Mouse (Mus musculus) 416B (cell line): ENCODE results near the gene Tmed10.

Source experiments
- DNase-seq: peaks from one replicate; pipeline ENCODE4 v3.0.0; 2011; ENCODE audit warnings: low read depth

Gene Tmed10

DNA sequence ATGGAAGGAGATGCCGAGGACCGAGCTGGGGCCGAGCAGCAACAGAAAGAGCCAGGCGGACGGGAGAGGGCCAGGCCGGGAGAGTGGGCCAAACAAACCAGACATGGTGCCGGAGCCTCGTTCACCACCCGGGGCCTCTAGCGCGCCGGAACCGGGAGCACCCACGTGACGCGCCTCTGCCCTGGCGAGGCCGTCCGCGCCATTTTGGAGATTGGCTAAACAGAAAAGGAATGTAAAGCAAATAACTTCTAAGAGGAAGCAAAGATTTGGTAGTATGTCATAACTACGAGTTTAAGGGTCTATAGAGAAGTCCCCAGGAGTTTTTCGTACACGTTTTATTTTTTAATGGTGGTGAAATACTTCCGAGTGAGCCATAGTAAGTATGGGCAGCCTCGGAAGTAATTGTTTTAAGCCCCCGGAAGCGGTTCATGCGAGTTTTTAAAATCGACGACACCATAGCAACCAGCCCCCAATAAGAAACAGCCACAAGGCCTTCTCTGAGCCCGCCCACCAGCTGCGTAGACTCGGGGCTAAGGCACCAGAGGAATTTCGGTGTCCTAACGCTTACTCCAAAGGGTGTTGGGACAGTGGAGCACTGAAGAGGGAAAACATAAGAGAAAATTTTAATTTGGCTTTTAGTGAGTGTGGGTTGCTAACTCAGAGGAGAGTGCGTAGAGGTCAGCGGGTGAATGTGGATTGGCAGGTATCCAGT, at the start of gene Tmed10:
TSS of gene Tmed10 (minus strand) at position 287 of the 712 bp plus-strand sequence.
- DNase-seq, result peak; percentile 98

DNA sequence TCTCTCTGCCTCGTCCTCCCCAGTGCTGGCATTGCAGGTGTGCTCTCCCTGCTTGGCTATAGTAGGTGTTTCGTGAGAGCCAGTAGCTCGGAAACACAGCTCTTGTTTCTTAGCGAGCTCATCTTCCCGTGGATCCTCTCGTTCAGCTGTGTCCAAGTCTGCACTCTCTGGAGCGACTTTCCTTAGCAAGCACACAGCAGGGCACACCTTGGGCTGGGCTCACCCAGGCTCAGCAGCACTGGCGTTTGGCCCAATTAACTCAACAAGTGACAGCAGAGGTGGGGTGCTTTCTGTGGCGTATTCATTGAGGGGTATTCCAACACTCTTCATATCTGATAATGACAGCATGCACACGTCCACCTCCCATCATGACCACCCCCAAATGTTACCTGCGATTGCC, 48.6 kb upstream of the Tmed10 start:
- no peak for DNase-seq

DNA sequence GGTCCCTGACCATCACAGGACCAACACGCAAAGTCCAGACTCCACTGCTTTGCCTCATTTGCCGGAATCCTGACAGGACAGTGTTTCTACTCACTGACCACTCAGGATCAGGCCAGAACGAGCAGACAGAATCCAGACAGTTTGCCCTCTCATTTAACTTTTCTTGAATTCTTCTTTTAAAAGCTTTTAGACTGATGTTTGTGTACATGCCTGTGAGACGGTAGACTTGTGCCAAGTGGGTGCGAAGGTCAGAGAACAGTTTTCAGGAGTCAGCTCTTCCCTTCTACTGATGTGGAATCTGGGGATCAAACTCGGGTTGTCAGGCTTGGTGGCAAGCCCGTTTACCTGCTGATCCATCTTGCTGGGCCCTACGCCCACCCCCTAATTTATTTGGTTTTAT, 47.9 kb upstream of the Tmed10 start:
- DNase-seq, result no peak

DNA sequence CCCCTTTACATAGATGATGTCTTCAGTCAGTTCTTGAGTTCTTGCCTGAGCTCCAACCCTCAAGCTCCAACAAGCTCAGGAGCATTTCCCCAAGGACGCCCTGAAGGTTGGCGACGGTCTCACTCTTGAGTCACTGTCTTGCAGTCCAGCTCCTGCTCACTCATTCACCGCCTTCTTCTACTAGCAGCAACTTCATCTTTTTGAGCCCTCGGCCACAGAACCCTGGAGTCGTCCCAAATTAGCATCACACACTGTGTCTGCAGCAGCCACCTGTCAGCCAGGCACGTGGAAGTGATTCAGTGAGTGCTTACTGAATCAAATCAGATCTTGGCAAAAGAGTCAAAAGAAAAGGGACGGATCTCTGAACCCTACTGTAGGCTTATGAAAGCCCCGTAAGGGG, 46.3 kb upstream of the Tmed10 start:
- peak; percentile 21 for DNase-seq

DNA sequence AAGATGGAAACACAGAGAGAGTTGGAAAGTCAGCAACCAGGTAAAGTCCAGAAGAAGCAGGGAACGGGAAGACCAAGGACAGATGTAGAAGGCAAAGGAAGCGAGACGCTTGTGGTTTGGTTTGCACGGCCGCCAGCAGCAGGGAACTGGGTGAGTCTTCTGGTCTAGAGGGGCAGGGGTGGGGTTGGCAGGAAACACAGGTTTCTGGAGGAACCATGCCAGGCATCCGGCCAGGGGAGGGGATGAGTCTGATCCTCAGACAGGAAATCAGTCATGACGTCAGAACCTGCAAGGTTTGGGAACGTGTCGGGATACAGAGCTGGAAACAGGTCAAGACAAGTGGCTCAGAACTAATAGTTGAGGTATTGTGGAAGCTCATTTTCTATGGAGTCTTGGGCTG, 43.2 kb upstream of the Tmed10 start:
- DNase-seq, result peak; percentile 93

DNA sequence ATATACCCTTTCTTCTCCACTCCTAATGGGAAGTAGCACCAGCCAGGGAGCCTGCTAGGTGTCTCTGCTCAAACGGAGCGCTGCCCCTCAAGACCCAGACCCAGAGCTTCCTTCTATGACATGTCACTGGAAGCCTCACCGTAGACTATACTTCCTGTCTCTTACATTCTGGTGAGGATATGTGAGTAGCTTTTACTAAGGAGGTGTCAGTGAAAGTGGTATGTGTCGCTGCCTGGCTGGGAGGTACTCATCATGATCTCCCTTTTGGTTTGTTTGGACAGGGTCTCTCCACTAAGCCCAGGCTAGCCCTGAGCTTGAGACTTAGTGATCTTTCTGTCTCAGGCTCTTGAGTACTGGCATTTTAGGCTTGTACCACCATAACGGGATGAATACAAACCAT, 41.7 kb upstream of the Tmed10 start:
- no peak for DNase-seq

DNA sequence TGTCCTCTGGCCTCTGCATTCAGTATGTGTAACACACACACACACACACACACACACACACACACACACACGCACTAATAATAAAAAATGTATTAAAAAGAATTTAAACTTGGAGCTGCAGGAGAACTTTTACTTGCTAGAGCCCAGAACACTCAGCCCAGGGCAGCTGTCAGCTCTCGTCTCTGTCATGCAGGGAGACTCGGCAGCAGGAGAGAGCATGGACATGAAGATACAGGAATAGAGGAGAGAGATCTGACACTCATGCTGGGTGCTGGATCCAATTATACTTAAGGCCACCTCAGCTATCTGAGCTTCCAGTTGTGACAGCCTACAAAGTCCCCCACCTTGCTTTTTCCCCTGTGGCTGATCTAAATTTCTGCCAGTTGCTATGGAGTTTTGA, 41.2 kb upstream of the Tmed10 start:
- no peak for DNase-seq

DNA sequence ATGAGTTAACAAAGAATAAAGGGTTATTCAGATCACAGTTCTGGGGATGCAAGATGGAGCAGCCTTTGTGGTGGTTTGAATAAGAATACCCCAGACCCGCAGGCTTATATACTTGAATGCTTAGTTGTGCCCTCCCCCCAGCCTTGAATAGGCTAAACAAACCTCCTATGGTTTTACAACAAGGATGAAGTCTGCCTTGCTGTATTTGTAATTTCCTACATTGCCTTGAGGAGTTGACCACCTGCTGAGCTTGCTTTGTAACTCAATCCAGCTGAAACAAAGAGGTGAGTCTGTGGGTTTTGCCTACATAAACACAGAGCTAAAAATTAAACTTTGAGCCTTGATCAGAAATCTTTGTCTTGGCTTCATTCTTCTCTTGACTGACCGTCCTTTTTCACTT, 36.5 kb upstream of the Tmed10 start:
- no peak for DNase-seq

DNA sequence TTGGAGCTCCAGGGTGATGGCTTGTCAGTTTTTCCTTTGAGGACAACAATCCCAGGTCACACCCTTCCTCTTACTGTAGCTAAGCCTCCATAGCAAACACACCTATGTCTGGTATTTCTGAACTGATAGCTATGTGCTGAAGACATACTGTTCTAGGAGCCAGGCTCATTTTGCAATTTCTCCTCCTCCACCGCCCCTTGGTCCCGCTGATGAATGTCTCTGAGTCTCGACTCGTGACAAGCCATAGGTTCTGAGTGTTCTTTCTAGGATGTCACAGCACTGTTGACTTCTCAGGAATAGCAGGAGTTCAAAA, 23.3 kb upstream of the Tmed10 start:
- no peak for DNase-seq

DNA sequence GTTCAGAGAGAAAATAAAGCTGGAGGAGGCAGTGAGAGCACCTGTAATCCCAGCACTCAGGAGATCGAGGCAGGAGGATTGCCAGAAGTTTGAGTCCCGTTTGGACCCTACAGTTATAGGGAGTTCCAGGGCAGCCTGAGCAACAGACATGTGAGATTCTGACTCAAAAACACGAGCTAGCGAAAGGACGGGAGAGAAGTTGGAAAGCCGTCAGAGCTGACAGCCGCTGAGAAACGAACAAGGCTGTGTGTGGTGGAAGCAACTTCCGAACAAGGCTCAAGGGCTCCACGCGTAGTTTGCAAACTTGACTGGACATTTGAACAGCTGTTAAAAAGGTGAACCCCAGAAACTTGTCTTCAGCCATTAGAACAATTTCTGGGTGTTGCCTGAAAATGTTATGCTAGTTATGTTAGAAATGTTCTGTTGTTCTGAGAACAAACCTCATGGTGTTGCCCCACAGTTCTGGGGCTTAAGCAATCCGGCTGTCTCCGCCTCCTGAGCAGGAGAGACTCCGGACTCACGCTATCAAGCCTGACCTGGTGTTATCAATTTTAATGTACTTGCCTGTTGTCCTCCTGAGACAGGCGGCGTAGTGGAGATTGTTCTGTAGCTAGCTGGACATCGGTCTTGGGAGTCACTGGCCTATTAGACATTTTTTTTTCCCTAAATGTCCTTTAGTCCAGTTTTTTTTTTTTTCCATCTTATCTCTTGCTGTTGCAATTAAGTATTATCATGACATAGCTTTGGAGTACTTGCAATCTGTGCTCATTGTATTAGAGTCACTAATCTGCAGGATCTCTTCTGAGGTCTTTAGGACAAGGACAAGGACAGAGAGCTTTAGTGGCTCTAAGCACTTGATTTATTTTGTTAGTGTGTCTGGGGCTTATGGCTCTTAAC, 22.7 kb upstream of the Tmed10 start:
- peak; percentile 56 for DNase-seq

DNA sequence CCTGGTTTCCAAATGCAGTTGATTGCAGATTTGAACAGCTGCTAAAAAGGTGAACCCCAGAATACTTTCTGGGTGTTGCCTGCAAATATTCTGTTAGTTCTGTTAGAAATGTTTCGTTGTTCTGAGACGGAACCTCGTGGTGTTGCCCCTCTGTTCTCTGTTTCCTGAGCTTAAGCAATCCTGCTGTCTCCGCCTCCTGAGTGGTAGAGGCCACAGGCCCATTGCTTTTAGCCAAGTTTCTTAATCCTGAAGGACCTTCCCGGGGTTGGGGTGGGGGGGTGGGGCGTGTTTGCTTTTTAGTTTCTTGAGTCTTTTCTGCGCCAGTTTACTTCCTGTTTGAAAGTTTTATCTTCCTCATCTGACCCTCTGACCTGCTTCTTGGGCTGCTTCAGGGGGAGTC, 19.3 kb upstream of the Tmed10 start:
- DNase-seq, result peak; percentile 89

DNA sequence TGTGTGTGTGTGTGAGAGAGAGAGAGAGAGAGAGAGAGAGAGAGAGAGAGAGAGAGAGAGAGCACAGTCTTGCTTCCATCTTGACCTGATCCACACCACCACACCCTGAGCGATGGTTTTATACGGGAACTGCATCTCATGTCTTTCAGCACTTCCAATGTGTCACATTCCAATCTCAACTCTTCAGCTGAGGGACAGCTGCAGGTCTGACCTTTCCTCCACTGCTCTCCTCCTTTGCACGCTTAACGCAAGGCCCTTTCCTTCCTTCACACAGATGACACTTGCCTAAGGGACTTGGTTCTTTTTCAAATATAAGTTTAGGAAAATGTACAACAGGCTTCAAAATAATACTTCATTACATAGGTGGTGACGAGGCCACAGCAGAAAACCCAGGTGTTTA, 18.9 kb upstream of the Tmed10 start:
- DNase-seq, result no peak

DNA sequence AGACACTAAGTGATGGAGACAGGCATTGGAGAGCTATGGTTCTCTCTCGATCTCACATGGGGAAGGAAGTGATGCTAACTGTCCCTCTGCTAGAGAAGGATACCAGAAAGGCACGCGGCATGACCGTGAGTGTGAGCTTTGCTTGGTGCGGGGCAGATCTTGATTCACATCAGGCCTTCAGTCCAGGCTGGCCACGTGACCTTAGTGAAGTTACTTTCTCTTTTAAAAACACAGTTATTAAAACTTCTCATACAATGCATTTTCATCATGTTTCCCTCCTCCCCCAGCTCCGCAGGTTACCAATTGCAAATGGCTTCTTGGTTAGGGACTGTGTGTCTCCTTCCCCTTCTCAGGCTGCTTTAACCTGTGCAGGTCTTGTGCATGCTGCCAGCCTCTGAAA, 16.5 kb upstream of the Tmed10 start:
- peak; percentile 46 for DNase-seq

DNA sequence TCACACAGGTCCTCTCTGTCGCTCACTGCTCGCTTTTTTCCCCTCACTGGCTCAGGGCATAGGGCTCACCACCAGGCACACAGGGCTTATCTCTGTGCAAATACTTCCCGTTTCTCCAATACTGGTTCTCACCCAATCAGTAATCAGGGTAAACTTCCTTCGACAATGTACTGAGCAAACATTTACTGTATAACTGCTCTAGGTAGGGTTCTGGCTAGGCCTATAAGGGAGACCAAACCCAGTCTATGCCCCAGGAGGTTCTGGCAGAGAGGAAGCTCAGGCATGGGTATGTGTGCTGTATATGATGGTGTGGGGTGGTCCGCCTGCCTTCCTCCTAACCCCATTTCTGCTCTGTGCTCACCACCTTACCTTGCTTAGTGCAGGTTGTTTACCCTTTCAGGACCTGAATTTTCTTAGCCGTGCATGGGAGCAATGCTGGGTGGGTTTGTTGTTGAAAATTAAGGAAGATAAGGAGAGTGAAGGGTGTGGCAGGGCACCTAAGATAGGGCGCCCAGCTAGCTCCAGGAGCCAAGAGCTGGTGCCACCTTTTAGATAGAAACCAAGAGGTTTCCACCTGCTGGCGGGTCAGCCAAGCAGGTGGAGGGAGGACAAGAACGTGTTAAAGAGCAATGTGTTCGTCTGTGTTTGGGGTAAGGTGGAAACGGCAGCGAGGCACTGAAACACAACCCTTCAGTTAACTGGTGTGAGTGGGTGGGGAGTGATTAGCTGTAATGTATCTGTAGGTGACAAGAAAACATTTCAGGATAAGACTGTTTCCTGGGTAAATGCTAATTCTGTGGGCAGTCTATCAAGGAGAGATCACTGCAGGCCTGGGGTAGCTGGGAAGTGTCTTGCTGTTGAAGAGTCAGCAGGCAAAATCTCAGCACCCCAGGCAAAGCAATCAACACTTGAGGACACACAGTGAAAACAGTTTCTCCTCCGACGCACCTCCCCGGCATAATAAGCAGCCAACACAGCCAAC, 14.8 kb upstream of the Tmed10 start:
- DNase-seq, result peak; percentile 90

DNA sequence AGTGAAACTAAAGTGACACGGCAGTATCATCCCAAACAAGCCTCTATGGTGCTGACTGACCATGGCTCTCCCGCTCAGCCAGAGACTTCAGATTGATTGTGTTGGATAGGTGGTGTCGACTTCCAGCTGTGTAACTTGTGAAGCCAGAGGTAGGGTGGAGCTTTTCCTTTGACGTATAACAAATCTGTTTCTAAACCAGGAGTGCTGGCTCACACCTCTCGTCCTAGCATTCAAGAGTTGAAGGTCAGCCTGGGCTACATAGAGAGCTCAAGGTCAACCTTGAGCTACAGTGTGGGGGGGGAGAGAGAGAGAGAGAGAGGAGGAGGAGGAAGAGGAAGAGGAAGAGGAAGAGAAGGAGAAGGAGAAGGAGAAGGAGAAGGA, 11.3 kb upstream of the Tmed10 start:
- no peak for DNase-seq

DNA sequence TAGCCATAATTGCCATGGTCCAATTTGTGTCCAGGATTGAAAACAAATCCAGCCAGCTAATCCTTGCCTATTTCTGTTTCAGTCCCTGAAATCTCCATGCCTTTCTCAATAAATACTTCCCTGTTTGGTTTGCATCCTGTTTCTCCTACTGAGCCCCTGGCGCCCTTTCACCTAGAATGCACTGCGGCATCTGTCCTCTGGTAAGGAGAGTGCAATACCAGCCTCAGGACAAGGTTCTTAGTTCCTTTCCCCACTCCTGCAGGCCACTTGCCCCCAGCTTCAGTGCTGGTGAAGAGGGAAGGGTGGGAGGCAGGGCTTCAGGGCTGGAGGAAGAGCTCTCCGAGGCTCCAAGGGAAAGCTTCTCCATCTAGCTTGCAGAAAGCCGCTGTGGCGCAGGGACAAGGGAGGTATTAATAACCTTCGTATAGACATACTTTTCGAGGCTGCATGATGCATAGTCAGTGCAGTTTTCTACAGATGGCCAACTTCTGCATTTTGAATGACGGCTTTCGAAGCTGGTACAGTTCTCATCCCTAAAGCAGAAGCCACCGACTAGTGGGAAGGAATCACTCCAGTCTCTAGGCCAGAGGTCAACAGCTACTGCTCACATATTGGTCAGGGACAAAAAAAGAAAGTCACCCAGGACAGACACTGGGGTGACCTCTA, 10.8 kb upstream of the Tmed10 start:
- no peak for DNase-seq

DNA sequence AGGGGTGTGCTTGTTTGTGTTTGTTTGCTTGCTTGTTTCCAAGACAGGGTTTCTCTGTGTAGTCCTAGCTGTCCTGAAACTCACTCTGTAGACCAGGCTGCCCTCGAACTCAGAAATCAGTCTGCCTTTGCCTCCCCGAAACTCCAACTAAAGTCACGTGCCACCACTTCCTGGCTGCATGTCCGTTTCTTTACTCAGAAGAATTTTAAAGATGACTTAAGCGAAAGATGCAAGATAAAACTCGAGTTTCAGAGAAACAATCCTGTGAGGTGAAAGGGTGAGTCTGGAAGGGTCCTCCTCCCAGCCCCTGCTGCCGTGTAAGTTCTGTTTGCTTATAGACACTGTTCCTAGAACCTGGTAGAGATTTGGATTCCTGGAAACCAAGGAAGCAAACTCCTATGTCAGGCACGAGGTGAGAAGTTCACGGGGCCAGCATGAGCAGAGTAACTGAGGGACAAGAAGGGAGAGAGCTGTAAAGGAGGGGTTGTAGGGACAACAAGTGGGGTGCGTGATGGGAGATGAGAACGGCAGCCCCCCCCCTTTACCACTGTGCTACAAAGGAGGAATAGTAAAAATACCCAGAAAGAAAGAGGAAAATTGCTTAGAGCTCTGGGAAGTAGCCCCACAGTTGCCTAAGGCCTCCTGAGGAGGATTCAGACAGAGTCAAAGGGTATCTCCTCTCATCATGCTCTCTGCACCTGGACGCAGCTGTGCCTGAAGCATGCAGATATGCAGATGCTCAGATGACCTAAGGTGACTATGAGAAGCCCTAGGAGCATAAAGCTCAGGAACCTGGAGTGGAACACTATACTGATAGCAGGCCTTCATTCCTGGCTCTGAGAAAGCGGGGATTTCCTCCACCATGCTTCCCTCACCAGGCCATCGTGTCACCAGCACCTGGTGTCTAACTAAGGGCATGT, 8.4 kb upstream of the Tmed10 start:
- no peak for DNase-seq

DNA sequence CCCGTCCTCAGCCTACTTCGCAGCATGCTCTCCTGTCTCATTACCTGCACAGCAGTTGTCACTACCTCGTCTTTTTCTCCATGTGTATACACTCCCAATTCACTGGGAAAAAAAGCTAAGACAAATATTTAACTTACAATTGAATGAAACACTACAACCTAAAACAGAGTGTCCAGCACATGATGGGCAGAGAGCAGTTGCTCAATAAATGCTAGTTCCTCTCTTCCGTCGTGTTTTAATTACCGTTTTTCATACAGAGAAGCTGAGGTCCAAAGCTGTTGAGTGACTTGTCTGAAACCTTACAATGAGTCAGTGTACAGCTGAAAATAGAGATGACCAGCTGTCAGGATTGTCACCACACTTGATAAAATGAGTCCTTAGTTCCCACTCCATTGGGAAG, 6.9 kb upstream of the Tmed10 start:
- DNase-seq, result peak; percentile 55

DNA sequence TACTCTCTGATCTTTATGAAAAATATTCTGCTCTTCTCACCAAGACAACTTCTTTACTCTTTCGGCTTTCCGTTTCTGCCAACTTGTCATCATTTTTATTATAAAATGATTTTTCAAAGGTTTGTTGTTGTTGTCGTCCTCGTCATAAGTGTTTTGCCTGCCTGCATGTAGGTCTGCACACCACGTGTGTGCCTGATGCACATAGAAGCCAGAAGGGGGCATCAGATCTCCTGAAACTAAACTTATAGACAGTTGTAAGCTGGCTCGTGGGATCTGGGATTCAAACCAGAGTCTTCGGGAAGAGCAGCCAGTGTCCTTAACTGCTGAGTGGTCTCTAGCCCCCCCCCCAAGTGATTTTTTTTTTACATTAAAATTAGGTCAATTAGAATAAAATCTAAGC, 6.3 kb upstream of the Tmed10 start:
- DNase-seq, result peak; percentile 71

DNA sequence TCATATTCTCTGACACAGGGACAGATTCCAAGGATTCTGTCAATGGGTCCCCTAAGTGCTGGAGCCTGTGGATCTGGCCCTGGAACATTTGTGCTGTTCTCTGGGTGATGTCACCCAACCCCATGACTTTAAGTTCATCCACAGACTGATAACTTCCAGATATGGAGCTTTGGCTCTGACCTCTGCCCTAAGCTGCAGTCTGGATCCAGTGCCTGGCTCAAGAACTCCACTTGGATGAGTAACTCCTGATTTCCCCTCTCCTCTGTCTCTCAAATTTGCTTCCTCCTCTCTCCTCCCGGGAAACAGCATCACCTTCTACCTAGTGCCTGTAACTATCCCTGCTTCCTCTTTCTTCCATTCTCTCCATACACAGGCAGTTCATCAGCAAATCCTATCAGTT, 5.7 kb upstream of the Tmed10 start:
- no peak for DNase-seq

DNA sequence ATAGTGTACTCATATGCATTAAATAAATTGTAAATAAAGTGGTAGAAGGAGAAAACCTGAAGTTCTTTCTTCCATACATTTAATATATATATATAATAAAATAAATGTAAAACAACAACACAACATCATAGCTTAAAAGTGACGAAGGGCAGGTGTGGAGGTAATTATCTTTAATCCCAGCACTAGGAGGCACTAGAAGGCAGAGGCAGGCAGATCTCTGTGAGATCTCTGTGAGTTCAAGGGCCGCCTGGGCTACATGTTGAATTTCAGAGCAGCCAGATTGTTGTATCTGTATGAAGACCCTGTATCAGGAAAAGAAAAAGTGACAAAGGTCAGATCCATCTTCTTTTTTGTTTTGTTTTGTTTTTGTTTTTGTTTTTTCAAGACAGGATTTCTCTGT, 3.6 kb upstream of the Tmed10 start:
- peak; percentile 48 for DNase-seq
